ENCODE assay signal across 10 mouse cellular contexts in genomic region chrX:153719602-153720001, GRCm38 (mm10). TPM values are rescaled to one million over a fixed set of nuclear protein-coding genes. Genes with fewer than 3 reads are reported as not detected.
A peak's percentile ranks its signal among the peaks of the same experiment; 100 is the strongest.
DNase-seq lines count a peak whose midpoint lies in the region; ATAC-seq and TF ChIP-seq lines count a peak whose summit lies in the region.
"Had no signal": no experiment of that assay in that cellular context is flagged by ENCODE, and none has a peak within 500 bp of the region (broad histone marks: within the 10 kb centered on the region; RNA-seq: fewer than 3 reads in every experiment).

No protein-coding gene starts in this region.

- no peaks in the 10 kb centered on the region for H3K4me1 ChIP-seq in heart, embryonic 12.5 days (replicated peaks)
- no peaks in the 10 kb centered on the region for H3K4me1 ChIP-seq in stomach, postnatal 0 days (replicated peaks; ENCODE audit: control insufficient read depth, insufficient read depth)
- H3K4me1 ChIP-seq: neural tube, embryonic 12.5 days had no signal

- H3K4me2 ChIP-seq in heart, embryonic 12.5 days = no peak overlapping the region
- H3K4me2 ChIP-seq in stomach, postnatal 0 days (replicated peaks; ENCODE audit: low read depth) = no peak overlapping the region
- H3K4me2 ChIP-seq: neural tube, embryonic 12.5 days had no signal

- no peaks in the 10 kb centered on the region for H3K36me3 ChIP-seq in heart, embryonic 12.5 days
- no peaks in the 10 kb centered on the region for H3K36me3 ChIP-seq in stomach, postnatal 0 days (ENCODE audit: control insufficient read depth, insufficient read depth, low read length)
- H3K36me3 ChIP-seq: neural tube, embryonic 12.5 days had no signal

- no peak overlapping the region for H3K27ac ChIP-seq in heart, embryonic 12.5 days (ENCODE audit: poor library complexity, severe bottlenecking)
- H3K27ac ChIP-seq in stomach, postnatal 0 days (replicated peaks) = no peak overlapping the region
- H3K27ac ChIP-seq: neural tube, embryonic 12.5 days had no signal

- H3K9me3 ChIP-seq in heart, embryonic 12.5 days (replicated peaks) = no peaks in the 10 kb centered on the region
- no peaks in the 10 kb centered on the region for H3K9me3 ChIP-seq in stomach, postnatal 0 days (ENCODE audit: control insufficient read depth, low read length)
- H3K9me3 ChIP-seq: neural tube, embryonic 12.5 days had no signal

- peak; percentile 17 for DNase-seq in heart, postnatal 4 days
- peak; percentile 6 for DNase-seq in thymus, postnatal 14 days
- no peak for DNase-seq in thymus, adult 18-20 months
- DNase-seq in brain, embryonic 14.5 days (ENCODE audit: low read depth) = peak; percentile 67
- no peak for DNase-seq in stomach, postnatal 0 days (ENCODE audit: low spot score)
- DNase-seq in thymus, postnatal 36 days = no peak
- DNase-seq in testis, postnatal 14 days (ENCODE audit: low spot score) = no peak
- DNase-seq: thymus, adult 2 months had no signal

- peak; percentile 39; the same call in 1 of the 2 replicates for TF ChIP-seq CTCF in brain, embryonic 14.5 days (IDR thresholded peaks at IDR 0.05; ENCODE audit: borderline replicate concordance, extremely low read depth, insufficient read depth, insufficient read length)
- peak; percentile 68 for TF ChIP-seq CTCF in stomach, postnatal 0 days (IDR thresholded peaks at IDR 0.05; ENCODE audit: low read depth)

- WGBS in heart, embryonic 12.5 days = 32% methylated on average over 4 of the region's 4 CpGs
- WGBS in stomach, postnatal 0 days = 33% methylated on average over 4 of the region's 4 CpGs

- H3K9ac ChIP-seq in heart, embryonic 12.5 days = no peak overlapping the region
- no peak overlapping the region for H3K9ac ChIP-seq in stomach, postnatal 0 days (ENCODE audit: low read length)
- H3K9ac ChIP-seq: neural tube, embryonic 12.5 days had no signal

- no peaks in the 10 kb centered on the region for H3K27me3 ChIP-seq in heart, embryonic 12.5 days (replicated peaks)
- no peaks in the 10 kb centered on the region for H3K27me3 ChIP-seq in stomach, postnatal 0 days (ENCODE audit: control insufficient read depth, insufficient read depth, low read length)
- H3K27me3 ChIP-seq: neural tube, embryonic 12.5 days had no signal

- no peak for ATAC-seq in heart, embryonic 12.5 days (ENCODE audit: insufficient number of reproducible peaks, low FRiP score)
- no peak for ATAC-seq in stomach, postnatal 0 days (ENCODE audit: low FRiP score, low TSS enrichment)

- TF ChIP-seq EP300 in stomach, postnatal 0 days (optimal IDR thresholded peaks at IDR 0.05) = no peak

- H3K4me3 ChIP-seq in heart, embryonic 12.5 days = no peak overlapping the region
- no peak overlapping the region for H3K4me3 ChIP-seq in stomach, postnatal 0 days (ENCODE audit: low read depth, low read length)
- H3K4me3 ChIP-seq: neural tube, embryonic 12.5 days had no signal

- TF ChIP-seq POLR2A in brain, embryonic 14.5 days (IDR thresholded peaks at IDR 0.05; ENCODE audit: borderline replicate concordance, extremely low read depth, insufficient read depth, insufficient read length, poor library complexity, severe bottlenecking) = no peak

RNA-seq across cellular contexts. Expression of gene Nbdy, which starts 3.8 kb away (rescaled TPM):
- 10 to 100 TPM; 29.8 to 41.9 TPM for total RNA-seq in heart, postnatal 4 days (2021)
- polyA plus RNA-seq in heart, embryonic 12.5 days (2016; fragmentation: Nextera tagmentation; extraction: Ambion mirVana) = 68.7 and 73.6 TPM in 2 replicates
- 101 and 104 TPM in 2 replicates for polyA plus RNA-seq in brain, embryonic 14.5 days (2012; rRNA removed)
- 90.9 and 96.9 TPM in 2 replicates for polyA plus RNA-seq in stomach, postnatal 0 days (2015; fragmentation: Nextera tagmentation; extraction: Ambion mirVana)

RNA-seq across cellular contexts. Expression of gene Kctd12b, which starts 23.4 kb away (rescaled TPM):
- total RNA-seq in heart, postnatal 4 days (2021) = 10 to 100 TPM; 15.2 to 17.4 TPM
- 3.8 and 4.1 TPM in 2 replicates for polyA plus RNA-seq in heart, embryonic 12.5 days (2016; fragmentation: Nextera tagmentation; extraction: Ambion mirVana)
- 3.0 and 4.6 TPM in 2 replicates for polyA plus RNA-seq in brain, embryonic 14.5 days (2012; rRNA removed)
- polyA plus RNA-seq in stomach, postnatal 0 days (2015; fragmentation: Nextera tagmentation; extraction: Ambion mirVana) = 2.5 and 2.6 TPM in 2 replicates

Comparison
In these comparisons a context has a peak if more than half of its experiments do, and no peak if none do; other contexts are left out.
1. DNase-seq: peak in heart, postnatal 4 days (single experiment), thymus, postnatal 14 days (single experiment) and brain, embryonic 14.5 days (single experiment); none in thymus, adult 18-20 months (0 of 2), stomach, postnatal 0 days (single experiment), thymus, postnatal 36 days (0 of 2) and testis, postnatal 14 days (single experiment).